In the genomic region with DNA sequence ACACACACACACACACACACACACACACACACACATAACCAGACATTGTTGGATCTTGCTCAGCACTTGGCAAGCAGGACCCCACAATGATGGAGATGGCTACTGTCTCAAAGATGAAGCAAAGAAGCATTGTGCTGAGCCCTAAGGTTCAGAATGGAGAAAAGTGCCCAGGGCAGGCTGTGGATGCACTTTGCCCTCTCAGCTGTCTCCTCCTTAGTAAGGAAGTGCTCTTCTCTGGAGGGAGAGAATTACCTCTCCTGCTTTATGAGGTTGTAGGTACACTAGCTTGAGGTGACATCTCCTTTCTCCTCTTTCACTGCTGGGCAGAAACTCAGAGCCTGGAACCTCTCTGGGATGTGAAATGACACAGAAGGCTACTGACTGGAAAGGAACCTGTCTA, we compare ENCODE assay signal across 13 mouse cellular contexts.
"Had no signal": no experiment of that assay in that cellular context is flagged by ENCODE, and none has a peak within 500 bp of the region (broad histone marks: within the 10 kb centered on the region; RNA-seq: fewer than 3 reads in every experiment).

No protein-coding gene starts in this region.

- ATAC-seq: liver, embryonic 12.5 days had no signal

- H3K9ac ChIP-seq: liver, embryonic 12.5 days; liver, embryonic 15.5 days; lung, embryonic 15.5 days had no signal

- H3K4me2 ChIP-seq: liver, embryonic 12.5 days; liver, embryonic 15.5 days; lung, embryonic 15.5 days; midbrain, embryonic 11.5 days had no signal

- H3K27me3 ChIP-seq: liver, embryonic 12.5 days; liver, embryonic 15.5 days; lung, embryonic 15.5 days had no signal

- H3K36me3 ChIP-seq: liver, embryonic 12.5 days; liver, embryonic 15.5 days; lung, embryonic 15.5 days had no signal

- H3K4me3 ChIP-seq: layer of hippocampus, adult 2 months; liver, embryonic 12.5 days; liver, embryonic 15.5 days; lung, embryonic 15.5 days had no signal

- H3K4me1 ChIP-seq: lung, embryonic 15.5 days had no signal

- H3K27ac ChIP-seq: kidney, postnatal 0 days; layer of hippocampus, adult 2 months; liver, embryonic 12.5 days; liver, embryonic 15.5 days; lung, embryonic 15.5 days had no signal

- H3K9me3 ChIP-seq: liver, embryonic 12.5 days; liver, embryonic 15.5 days; lung, embryonic 15.5 days had no signal

- DNase-seq: layer of hippocampus, adult 9-11 months; lung, adult 18-20 months; lung, postnatal 10 days; lung, postnatal 36 days; midbrain, embryonic 14.5 days; thymus, adult 18-20 months; thymus, postnatal 36 days had no signal
